Mouse (Mus musculus): ENCODE results near the gene Prelp.
"Not testable (repeated sequence)": the region's sequence is repeated elsewhere in the genome, so short reads cannot be mapped to it uniquely, and the experiment has no call there.

Gene Prelp

GRCm38 (mm10) chr1:133921304-133921751 lies at the start of gene Prelp:
Prelp (minus strand) TSS chr1:133921414.
- DNase-seq (ENCODE audit: low spot score): no peak

GRCm38 (mm10) chr1:133969427-133969826 lies 48.2 kb upstream of the Prelp start:
- no peak for DNase-seq (ENCODE audit: low spot score)

GRCm38 (mm10) chr1:133968788-133969325 lies 47.6 kb upstream of the Prelp start:
- no peak for DNase-seq (ENCODE audit: low spot score)

DNA sequence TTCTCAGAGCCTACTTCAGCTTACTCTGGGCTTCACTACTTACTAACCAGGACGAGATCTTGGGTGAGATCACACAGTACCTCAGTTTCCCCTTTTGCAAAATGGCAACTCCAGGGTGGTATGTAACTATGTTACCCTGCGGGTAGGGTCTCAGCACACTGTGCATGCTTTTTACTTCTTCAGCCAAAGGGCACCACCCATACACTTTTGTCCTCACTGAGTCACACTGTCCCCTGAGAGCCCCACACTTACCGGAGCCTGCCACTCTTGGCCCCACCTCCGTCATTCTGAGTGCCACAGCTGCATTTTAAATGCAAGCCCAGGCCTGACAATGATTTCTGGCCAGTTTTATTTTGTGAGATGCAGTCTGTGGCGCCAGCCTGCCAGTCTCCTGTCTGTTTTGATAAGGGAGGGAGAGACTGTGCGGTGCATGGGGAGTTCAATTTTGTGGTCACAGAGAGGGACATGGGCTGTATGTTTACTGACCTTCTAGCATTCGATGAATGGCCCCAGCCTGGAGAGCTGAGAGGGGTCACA lies 46.3 kb upstream of the Prelp start:
- DNase-seq (ENCODE audit: low spot score): no peak

DNA sequence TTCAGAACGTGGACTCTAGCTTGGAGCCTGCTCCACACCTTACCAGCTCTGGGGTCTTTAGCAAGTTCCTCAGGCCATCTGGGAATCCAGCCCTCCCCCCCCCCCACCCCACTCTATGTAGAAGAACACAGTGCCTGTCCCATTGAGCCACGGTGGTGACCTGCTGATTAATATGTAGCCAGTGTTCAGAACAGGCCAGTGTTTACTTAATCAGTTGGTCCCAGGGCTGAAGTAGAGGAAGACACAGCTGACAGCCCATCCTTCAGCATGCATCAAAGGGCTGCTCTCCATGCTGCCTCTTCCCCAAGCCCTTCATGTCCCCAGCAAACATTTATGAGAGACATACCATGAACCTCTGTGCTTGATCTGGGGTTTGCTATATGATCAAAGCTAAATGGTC lies 44.8 kb upstream of the Prelp start:
- no peak for DNase-seq (ENCODE audit: low spot score)

DNA sequence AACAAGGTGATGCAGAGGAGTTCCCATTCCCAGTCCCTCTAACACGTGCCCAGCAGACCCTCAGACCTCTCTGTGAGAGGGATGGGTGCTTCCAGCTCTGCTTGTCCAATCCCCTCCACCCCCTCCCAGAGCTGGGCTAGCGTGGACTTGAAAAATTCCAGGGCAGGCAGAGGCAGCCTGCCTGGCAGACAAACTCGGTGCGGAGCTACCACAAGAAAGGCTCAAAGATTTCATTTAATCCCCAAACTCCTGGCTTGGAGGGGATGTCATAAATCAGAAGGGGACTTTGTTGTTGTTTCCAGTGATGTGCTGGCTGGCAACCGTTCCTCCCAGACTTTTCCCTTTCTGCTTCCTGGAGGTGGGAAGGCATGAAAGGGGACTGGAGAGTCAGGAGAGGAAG lies 44.1 kb upstream of the Prelp start:
- DNase-seq (ENCODE audit: low spot score): no peak

DNA sequence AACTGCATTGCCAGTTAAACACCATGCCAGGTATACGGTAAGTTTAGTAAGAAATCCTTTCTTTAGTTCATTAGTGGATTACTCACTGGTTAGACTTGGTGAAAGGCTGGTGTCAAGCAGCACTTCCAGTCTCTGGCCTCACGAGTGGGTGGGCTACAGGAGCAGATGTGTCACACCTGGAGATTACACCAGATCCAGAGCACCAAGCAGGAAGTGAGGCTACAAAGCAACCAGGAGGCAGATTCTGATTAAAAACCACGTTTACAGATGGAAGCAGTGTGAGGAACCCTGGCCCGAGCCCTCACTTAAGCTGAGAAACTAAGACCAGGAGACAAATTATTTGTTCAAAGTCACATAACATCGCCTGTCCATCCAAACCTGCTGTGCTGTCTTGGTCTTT lies 43.5 kb upstream of the Prelp start:
- DNase-seq (ENCODE audit: low spot score): no peak

DNA sequence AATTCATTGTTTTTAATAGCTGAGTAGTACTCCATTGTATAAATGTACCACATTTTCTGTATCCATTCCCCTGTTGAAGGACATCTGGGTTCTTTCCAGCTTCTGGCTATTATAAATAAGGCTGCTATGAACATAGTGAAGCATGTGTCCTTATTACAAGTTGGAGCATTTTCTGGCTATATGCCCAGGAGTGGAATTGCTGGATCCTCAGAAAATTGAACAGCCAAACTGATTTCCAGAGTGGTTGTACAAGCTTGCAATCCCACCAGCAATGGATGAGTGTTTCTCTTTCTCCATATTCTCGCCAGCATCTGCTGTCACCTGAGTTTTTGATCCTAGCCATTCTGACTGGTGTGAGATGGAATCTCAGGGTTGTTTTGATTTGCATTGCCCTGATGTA lies 42.4 kb upstream of the Prelp start:
- not testable (repeated sequence) for DNase-seq (ENCODE audit: low spot score)

GRCm38 (mm10) chr1:133963128-133963527 lies 41.9 kb upstream of the Prelp start:
- DNase-seq (ENCODE audit: low spot score): not testable (repeated sequence)

GRCm38 (mm10) chr1:133961281-133962134 lies 40.3 kb upstream of the Prelp start:
- DNase-seq (ENCODE audit: low spot score): peak; percentile 80

GRCm38 (mm10) chr1:133959521-133959920 lies 38.3 kb upstream of the Prelp start:
- no peak for DNase-seq (ENCODE audit: low spot score)

DNA sequence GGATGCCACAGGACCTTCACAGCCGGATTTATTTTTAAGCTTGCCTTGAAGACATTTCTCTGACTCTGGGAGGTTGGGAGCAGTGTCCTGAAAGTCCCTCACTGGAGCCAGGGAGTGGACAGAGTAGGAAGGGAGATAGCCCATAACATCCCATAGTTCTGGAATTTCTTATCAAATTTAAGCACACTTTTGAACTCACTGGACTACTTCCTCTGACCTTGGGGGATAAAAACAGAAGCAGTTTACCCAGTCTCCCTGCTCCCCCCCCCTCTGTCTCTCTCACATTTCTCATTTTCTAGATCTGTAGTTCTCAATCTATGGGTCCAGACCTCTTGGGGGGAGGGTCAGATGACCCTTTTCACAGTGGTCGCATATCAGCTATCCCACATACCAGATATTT lies 32.8 kb upstream of the Prelp start:
- DNase-seq (ENCODE audit: low spot score): no peak

DNA sequence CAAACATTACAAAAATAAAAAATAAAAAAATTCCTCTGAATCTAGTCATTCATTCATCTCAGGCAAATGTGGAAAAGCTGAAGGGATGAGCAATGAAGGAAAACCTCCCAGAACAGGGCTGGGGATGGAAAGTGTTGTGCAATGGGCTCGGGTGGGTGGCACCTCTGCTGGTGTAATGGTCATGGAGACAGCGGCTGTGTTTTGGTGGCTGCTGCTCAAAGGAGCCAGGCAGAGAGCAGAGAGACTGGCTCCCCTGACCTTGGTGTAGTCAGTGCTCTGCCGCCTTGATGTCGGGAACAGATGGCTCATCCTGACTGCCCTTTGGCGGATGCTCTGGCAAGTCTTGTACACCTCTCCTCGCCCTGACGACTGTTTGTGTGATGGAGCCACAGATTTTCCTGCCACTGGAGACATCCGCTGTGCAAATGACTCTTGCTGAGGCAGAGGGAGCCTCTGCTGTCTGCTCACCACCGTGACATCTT lies 32.1 kb upstream of the Prelp start:
- no peak for DNase-seq (ENCODE audit: low spot score)

- no peak for DNase-seq (ENCODE audit: low spot score)
Measured at GRCm38 (mm10) chr1:133951598-133951997, 30.4 kb upstream of the Prelp start.

- DNase-seq (ENCODE audit: low spot score): no peak
Measured at GRCm38 (mm10) chr1:133950061-133950782, 29.0 kb upstream of the Prelp start.

DNA sequence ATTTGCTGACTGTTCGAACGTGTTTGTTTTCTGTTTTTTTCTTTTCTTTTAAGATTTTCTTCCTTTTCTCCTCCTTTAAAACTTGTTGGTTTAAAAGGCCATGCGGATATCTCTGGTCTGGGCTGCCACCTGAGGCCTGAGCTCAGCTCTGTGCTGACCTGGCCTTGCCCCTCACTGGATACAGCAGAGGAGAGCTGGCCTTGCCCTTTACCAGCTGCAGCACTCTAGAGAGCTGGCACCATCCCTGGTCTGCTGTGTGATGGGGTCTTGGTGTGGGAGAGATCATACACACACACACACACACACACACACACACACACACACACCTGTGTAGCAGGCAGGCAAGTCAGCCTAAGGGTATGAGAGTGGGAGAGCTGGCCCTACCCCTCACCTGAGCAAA lies 23.9 kb upstream of the Prelp start:
- DNase-seq (ENCODE audit: low spot score): no peak

GRCm38 (mm10) chr1:133941904-133942303 lies 20.7 kb upstream of the Prelp start:
- no peak for DNase-seq (ENCODE audit: low spot score)

DNA sequence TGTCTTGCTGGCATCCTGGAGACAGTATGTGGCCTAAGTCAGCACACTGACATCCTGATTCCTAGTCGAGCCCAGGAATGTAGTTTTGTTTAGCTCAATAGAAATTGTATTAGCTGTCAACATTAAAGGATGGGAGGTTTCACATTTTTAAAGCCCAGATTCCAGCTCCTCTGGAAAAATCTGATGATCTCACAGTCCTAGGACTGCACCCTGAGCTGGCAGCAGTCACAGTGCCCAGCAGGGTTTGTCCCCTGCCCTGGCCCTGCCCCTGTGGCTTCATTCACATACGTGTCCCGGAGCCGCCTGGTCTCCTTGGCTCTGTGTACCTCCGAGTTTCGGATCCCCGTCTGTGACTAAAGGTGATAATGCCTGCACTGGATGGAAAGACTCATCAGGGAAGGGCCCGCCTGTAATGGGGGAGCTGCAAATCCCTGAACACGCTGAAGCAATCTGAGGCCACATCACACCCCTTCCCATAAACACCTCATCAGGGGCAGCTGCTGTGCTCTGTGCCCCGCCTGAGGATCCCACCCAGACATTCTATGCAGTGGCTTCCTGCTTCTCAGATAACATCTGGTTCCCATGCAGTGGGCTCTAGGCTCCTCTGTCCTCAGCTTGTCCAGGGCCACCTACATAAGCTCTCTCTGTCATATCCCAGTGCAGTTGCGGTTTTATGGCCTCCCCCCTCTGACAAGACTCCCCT lies 20.1 kb upstream of the Prelp start:
- no peak for DNase-seq (ENCODE audit: low spot score)

DNA sequence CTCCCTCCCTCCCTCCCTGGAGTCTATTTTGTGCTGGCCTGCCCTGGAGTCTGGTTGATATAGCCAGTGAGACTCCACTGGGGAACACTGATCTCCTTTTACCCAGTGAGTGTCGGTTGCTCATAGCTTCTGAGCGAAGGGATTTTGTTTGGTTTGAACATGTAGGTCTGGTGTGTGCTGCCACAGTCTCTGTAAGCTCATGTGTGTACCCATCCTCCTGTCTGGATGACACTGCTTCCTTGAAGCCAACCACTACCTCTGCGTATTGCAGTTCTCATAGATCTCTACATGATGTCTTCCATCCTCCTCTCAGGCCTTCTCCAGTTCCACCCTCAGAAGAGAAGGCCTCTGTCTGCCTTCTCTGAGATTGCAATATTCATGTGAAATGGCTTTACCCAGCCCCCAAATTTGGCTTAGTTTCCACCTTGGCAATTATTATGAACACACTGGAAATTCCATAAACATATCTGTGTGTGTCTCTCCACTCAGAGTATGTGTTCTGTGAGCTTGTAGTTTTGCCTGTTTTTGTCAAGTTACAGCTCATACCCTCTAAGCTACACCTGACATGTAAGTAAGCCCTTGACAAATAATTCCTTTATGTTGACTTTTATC lies 19.4 kb upstream of the Prelp start:
- no peak for DNase-seq (ENCODE audit: low spot score)

DNA sequence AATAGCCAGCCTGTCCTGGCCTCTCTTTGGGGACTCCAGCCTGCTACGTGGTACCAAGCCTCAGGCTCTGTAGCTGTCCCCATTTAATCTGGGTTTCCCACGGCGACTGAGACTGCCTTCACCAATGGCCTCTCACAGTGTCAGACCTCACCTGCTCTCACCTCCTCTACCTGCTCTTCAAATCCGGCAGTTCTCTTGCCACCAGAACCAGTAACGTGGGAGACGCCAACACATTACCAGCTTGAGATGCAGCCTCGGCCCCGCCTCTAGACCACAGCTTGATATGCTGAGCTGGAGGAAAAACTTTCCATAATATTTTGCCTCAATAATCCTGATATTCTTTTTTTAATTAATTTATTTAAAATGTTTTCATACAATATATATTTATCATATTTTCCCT lies 18.5 kb upstream of the Prelp start:
- DNase-seq (ENCODE audit: low spot score): no peak

DNA sequence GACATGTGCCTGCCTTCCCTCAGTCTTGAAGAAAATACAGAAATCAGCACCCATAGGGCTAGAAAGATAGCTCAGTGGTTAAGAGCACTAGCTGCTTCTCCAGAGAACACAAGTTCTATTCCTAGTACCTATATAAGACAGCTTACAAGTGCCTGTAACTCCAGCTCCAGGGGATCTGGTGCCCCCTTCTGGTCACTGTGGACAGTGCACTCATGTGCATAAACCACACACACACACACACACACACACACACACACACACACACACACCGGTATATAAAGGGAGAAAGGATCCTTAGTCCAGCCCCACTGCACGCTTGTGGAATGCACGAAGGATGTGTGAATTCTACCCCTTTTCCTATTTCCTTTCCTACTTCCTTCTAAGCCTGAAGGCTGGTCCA lies 15.0 kb upstream of the Prelp start:
- no peak for DNase-seq (ENCODE audit: low spot score)

Data from ovary, postnatal 14 days (tissue).